Mouse (Mus musculus) megakaryocyte-erythroid progenitor cell, adult 5-6 weeks (primary cell): ENCODE measurements around the gene Olfr1507. TPM values are rescaled to one million over a fixed set of nuclear protein-coding genes. Genes with fewer than 3 reads are reported as not detected.

ENCODE experiments used
- ATAC-seq: replicated peaks from 2 replicates; pipeline ENCODE4 v1.8.0; 2016; ENCODE audit warnings: mild to moderate bottlenecking, inconsistent platforms; ENCODE audit not compliant: severe bottlenecking, poor library complexity, low FRiP score, low TSS enrichment
- total RNA-seq, 2 experiments: library from RNA; stranded (forward) in 1 of 2; stranded (reverse) in 1 of 2; fragments of 200-1000, 215-1000 nt in 1 of 2; fragments of >200 nt in 1 of 2; fragmentation: Nextera tagmentation in 1 of 2; gene quantifications; 2 replicates each; pipeline ENCODE4 v1.2.3; 2014 to 2017

The Olfr1507 gene
- total RNA-seq (2014; fragmentation: Nextera tagmentation): not detected in 2 replicates
- total RNA-seq (2017): not detected in 2 replicates

DNA sequence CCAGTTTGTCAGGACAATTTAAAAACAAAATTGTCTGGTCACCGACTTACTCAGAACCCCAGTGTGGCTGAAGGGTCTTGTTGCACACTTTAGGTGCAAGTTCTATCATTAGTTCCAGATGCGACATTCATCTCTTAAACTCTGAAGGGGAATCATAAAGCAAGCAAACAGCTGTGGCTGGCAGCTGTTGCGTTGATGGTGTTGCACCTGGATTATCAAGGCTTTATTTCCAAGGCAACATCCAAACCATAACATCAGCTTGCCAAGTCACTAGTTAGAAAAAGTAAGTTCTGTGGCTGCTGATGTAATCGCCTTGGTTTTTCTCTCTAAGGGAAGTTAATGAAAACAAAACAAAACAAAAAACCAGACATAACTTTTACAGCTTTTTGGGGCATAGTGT lies at the start of gene Olfr1507:
Gene Olfr1507 (minus strand): TSS at position 234 of the 400 bp plus-strand sequence.
- no peak for ATAC-seq

DNA sequence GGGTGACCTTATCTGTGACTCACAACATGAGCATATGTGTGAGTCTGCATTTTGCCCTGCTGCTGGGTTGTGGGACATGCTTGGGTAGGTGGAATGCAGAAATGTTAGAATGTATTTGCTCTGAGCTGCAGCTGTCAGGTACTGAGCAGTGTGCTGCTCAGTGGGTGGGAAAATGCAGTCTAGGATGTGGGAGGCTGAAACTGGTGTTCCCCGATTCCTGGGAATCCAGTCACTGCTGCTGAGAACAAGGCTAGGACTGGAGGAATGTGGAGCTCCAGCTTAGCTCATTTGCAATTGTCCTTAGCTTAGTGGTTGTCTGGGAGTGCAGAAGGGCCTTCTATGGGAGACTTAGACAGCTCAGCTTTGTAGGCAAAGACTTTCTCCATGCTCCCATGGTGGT lies 37.8 kb upstream of the Olfr1507 start:
- ATAC-seq: no peak

DNA sequence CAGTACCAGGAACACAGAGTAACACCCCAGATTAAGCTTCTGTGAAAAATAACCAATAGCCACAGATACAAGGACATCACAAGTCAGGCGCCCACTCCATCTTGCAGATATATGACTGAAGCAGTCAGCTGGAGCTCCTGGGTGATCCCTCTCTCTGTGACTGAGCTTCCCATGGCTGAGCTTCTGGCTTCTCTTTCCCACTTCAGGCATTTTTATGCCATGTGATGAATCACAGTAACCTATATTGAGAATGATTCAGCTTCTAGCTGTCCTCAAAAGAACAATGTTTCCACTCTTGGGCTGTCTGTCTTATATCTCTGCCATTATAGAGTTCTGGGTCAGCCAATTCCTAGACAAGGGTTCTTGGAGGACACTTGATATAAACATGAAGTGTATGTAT lies 29.4 kb upstream of the Olfr1507 start:
- no peak for ATAC-seq

DNA sequence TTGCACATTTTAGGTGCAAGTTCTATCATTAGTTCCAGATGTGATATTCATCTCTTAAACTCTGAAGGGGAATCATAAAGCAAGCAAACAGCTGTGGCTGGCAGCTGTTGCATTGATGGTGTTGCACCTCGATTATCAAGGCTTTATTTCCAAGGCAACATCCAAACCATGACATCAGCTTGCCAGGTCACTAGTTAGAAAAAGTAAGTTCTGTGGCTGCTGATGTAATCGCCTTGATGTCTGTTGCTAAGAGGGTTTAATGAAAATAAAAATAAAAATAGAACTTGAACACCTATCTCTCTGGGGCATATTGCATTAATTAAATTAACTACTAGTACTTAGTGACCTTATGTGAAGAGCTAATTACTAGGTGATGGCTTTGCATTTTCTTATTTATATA lies 28.2 kb downstream of the Olfr1507 start, which contains the start of gene Olfr1508:
Gene Olfr1508 (minus strand): TSS at position 101 of the 400 bp plus-strand sequence.
- ATAC-seq: no peak

DNA sequence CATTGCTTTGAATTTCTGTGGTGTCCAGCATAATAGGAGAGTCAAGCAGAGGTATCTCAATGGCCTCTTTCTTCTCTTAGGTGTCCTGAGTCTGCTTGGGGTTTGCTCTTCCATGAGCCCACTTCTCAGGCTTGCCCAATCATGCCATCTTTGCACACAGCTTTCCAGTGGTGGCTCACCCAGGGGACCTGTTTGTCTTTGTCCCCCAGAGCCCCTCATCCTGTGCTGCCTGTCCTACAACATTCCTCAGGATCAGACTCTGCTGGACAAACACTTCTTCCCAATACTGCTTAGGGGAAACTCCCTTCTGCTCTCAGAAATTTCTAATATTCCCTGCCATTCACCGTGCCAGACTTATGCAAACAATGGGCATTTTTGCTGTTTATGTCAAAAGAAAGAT lies 29.8 kb downstream of the Olfr1507 start:
- ATAC-seq: no peak

DNA sequence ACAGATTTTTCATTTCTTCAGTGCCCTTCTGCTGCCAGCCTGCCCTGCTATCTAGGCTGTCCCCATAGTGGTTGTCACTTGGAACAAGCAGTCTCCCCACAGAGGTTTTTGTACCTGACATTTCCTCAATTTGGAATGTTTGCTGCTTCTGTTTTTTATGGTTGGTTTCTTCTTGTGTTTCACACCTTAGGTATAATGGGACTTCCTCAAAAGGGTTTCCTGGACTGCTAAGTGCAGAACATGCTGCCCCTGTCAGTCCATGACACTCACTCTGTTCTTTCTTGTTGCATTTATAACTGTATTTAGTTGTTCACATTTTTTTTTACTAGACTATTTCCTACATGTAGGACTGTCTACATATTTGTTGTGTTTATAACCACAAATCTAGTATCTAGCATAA lies 33.6 kb downstream of the Olfr1507 start:
- no peak for ATAC-seq

DNA sequence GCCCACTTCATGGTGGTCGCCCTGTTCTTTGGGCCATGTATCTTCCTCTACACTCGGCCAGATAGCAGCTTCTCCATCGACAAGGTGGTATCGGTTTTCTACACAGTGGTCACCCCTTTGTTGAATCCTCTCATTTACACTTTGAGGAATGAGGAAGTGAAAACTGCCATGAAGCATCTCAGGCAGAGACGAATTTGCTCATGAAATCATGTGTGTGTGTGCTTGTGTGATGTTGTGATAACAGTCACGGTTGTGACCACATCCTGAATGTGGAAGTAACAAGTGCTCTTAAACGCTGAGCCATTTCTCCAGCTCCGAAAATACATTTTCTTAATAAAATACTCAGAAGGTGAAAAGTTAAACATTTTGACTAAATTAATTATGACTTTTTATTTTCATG lies 44.4 kb downstream of the Olfr1507 start:
- ATAC-seq: peak; percentile 77; the same call in 1 of the 2 replicates

DNA sequence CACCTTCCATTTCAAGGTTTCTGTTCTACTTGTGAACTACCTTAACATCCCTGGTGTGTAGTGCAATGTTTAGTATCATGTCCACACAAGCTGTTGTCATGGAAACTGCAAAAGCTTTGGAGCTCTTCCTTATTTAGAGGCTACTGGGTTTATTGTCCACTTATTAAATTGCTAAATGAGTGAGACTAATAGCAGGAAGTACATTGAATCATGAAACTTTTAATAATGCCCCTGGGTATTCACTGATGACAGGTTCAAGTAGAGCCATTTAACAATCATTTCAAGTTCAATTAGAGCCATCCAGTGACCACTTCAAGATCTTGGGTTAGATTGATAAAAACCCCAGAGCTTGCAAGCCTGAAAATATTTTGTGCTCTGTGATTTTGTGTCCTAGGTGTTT lies 52.9 kb downstream of the Olfr1507 start, which contains the start of gene Olfr1509:
Gene Olfr1509 (plus strand): TSS at position 301 of the 400 bp plus-strand sequence.
- no peak for ATAC-seq

Other genes with a start within 250 kb of the Olfr1507 start
- 108 and 137 TPM in 2 replicates for gene Chd8, start 238.0 kb downstream of the Olfr1507 start, total RNA-seq (2014; fragmentation: Nextera tagmentation)
- 52.5 and 86.4 TPM in 2 replicates for gene Chd8, start 238.0 kb downstream of the Olfr1507 start, total RNA-seq (2017)
- gene Tox4, start 216.6 kb downstream of the Olfr1507 start, total RNA-seq (2014; fragmentation: Nextera tagmentation): 24.9 and 26.9 TPM in 2 replicates
- 29.7 and 32.5 TPM in 2 replicates for gene Tox4, start 216.6 kb downstream of the Olfr1507 start, total RNA-seq (2017)
- 5.3 and 6.9 TPM in 2 replicates for gene Rab2b, start 216.2 kb downstream of the Olfr1507 start, total RNA-seq (2014; fragmentation: Nextera tagmentation)
- gene Rab2b, start 216.2 kb downstream of the Olfr1507 start, total RNA-seq (2017): 4.8 and 14.1 TPM in 2 replicates
- gene Mettl3, start 190.6 kb downstream of the Olfr1507 start, total RNA-seq (2014; fragmentation: Nextera tagmentation): 99.9 and 106 TPM in 2 replicates
- 80.9 and 82.8 TPM in 2 replicates for gene Mettl3, start 190.6 kb downstream of the Olfr1507 start, total RNA-seq (2017)
- gene Sall2, start 167.0 kb downstream of the Olfr1507 start, total RNA-seq (2014; fragmentation: Nextera tagmentation): 0.54 and 1.5 TPM in 2 replicates
- 1.4 TPM in 1 of 2 replicates, not detected in the other for gene Sall2, start 167.0 kb downstream of the Olfr1507 start, total RNA-seq (2017)
- not detected in 2 replicates for gene Olfr1513, start 139.3 kb downstream of the Olfr1507 start, total RNA-seq (2014; fragmentation: Nextera tagmentation)
- not detected in 2 replicates for gene Olfr1513, start 139.3 kb downstream of the Olfr1507 start, total RNA-seq (2017)
- gene Olfr1512, start 116.6 kb downstream of the Olfr1507 start, total RNA-seq (2014; fragmentation: Nextera tagmentation): not detected in 2 replicates
- gene Olfr1512, start 116.6 kb downstream of the Olfr1507 start, total RNA-seq (2017): not detected in 2 replicates
- not detected in 2 replicates for gene Olfr1511, start 98.4 kb downstream of the Olfr1507 start, total RNA-seq (2014; fragmentation: Nextera tagmentation)
- not detected in 2 replicates for gene Olfr1511, start 98.4 kb downstream of the Olfr1507 start, total RNA-seq (2017)
- gene Olfr1510, start 81.4 kb downstream of the Olfr1507 start, total RNA-seq (2014; fragmentation: Nextera tagmentation): not detected in 2 replicates
- not detected in 2 replicates for gene Olfr1510, start 81.4 kb downstream of the Olfr1507 start, total RNA-seq (2017)
- gene Olfr1509, start 52.8 kb downstream of the Olfr1507 start, total RNA-seq (2014; fragmentation: Nextera tagmentation): not detected in 2 replicates
- not detected in 2 replicates for gene Olfr1509, start 52.8 kb downstream of the Olfr1507 start, total RNA-seq (2017)
- gene Olfr1508, start 28.3 kb downstream of the Olfr1507 start, total RNA-seq (2014; fragmentation: Nextera tagmentation): not detected in 2 replicates
- not detected in 2 replicates for gene Olfr1508, start 28.3 kb downstream of the Olfr1507 start, total RNA-seq (2017)